ENCODE assay signal across 14 mouse cellular contexts in the genomic region with DNA sequence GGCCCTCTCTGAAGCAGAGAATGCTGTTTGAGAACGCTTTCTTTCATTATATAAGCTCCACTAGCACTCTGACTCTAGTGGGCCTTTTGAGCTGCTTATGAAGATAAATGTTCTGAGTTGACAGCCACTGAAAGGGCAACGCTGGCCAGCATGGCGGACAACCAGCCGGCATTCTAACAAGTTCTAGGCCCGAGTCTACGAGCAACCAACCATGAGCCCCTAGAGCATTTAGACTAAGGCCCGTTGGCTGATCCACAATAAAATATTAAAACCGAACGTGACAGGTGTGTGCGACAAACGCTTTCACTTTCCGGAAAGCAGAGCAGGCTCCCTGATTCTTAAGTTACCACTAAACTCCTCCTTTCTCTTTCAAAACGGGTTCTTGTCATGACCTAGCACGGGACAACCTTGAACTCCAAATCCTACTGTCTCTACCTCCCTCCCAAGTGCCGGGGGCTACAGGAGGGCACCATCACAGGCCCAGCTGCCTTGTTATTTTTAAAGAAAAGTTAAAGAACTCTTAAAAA. TPM values are rescaled to one million over a fixed set of nuclear protein-coding genes. Genes with fewer than 3 reads are reported as not detected.
A peak's percentile ranks its signal among the peaks of the same experiment; 100 is the strongest.
DNase-seq lines count a peak whose midpoint lies in the region; ATAC-seq and TF ChIP-seq lines count a peak whose summit lies in the region.
"Had no signal": no experiment of that assay in that cellular context is flagged by ENCODE, and none has a peak within 500 bp of the region (broad histone marks: within the 10 kb centered on the region; RNA-seq: fewer than 3 reads in every experiment).

No protein-coding gene starts in this region.

- no peak overlapping the region for H3K27ac ChIP-seq in midbrain, embryonic 11.5 days (ENCODE audit: low read depth, low read length)
- H3K27ac ChIP-seq in midbrain, embryonic 14.5 days (replicated peaks; ENCODE audit: low read depth, low read length) = no peak overlapping the region
- no peak overlapping the region for H3K27ac ChIP-seq in embryonic facial prominence, embryonic 14.5 days (replicated peaks; ENCODE audit: low read depth, low read length)
- H3K27ac ChIP-seq: embryonic facial prominence, embryonic 12.5 days; forebrain, embryonic 12.5 days had no signal

- H3K9me3 ChIP-seq in midbrain, embryonic 11.5 days (ENCODE audit: control insufficient read depth, low read length) = no peaks in the 10 kb centered on the region
- H3K9me3 ChIP-seq in midbrain, embryonic 14.5 days (ENCODE audit: control insufficient read depth, low read length) = no peaks in the 10 kb centered on the region
- H3K9me3 ChIP-seq in embryonic facial prominence, embryonic 14.5 days (ENCODE audit: control insufficient read depth, low read length) = no peaks in the 10 kb centered on the region
- H3K9me3 ChIP-seq: embryonic facial prominence, embryonic 12.5 days; forebrain, embryonic 12.5 days had no signal

- H3K4me2 ChIP-seq in midbrain, embryonic 11.5 days = no peak overlapping the region
- H3K4me2 ChIP-seq in midbrain, embryonic 14.5 days (ENCODE audit: low read length) = no peak overlapping the region
- no peak overlapping the region for H3K4me2 ChIP-seq in embryonic facial prominence, embryonic 14.5 days (ENCODE audit: low read depth, low read length)
- H3K4me2 ChIP-seq in myocyte (ENCODE audit: low read depth) = peak overlapping the region; percentile 94

- peaks cover 13% of the 10 kb centered on the region; the same call in 1 of the 2 replicates for H3K4me1 ChIP-seq in midbrain, embryonic 11.5 days (ENCODE audit: control insufficient read depth, insufficient read depth, low read length)
- peaks cover 7% of the 10 kb centered on the region; the same call in 1 of the 2 replicates for H3K4me1 ChIP-seq in midbrain, embryonic 14.5 days (ENCODE audit: control insufficient read depth, insufficient read depth, low read length)
- H3K4me1 ChIP-seq in embryonic facial prominence, embryonic 14.5 days (ENCODE audit: control insufficient read depth, insufficient read depth, low read length) = peaks cover 11% of the 10 kb centered on the region

- no peak overlapping the region for H3K4me3 ChIP-seq in midbrain, embryonic 11.5 days (ENCODE audit: low read depth, low read length)
- no peak overlapping the region for H3K4me3 ChIP-seq in midbrain, embryonic 14.5 days (replicated peaks; ENCODE audit: low read depth, low read length)
- no peak overlapping the region for H3K4me3 ChIP-seq in embryonic facial prominence, embryonic 14.5 days (ENCODE audit: low read depth, low read length)
- no peak overlapping the region for H3K4me3 ChIP-seq in myocyte
- H3K4me3 ChIP-seq: embryonic facial prominence, embryonic 12.5 days; forebrain, embryonic 12.5 days had no signal

- no peak overlapping the region for H3ac ChIP-seq in myocyte (ENCODE audit: control insufficient read depth, insufficient read length)

- no peak for ATAC-seq in midbrain, embryonic 11.5 days (ENCODE audit: low FRiP score)
- no peak for ATAC-seq in midbrain, embryonic 14.5 days (ENCODE audit: low FRiP score, low TSS enrichment)
- ATAC-seq in CD4-positive, CD25-positive, alpha-beta regulatory T cell, adult 4 months = peak; percentile 44
- ATAC-seq in embryonic facial prominence, embryonic 14.5 days (ENCODE audit: low read depth) = no peak
- no peak for ATAC-seq in cerebellum, adult (ENCODE audit: insufficient number of reproducible peaks, low FRiP score, low TSS enrichment)

- WGBS in midbrain, embryonic 11.5 days = 90% methylated on average over 15 of the region's 15 CpGs
- WGBS in midbrain, embryonic 14.5 days = 94% methylated on average over 15 of the region's 15 CpGs
- WGBS in embryonic facial prominence, embryonic 14.5 days = 90% methylated on average over 15 of the region's 15 CpGs

- no peak overlapping the region for H3K9ac ChIP-seq in midbrain, embryonic 11.5 days (ENCODE audit: low read length)
- no peak overlapping the region for H3K9ac ChIP-seq in midbrain, embryonic 14.5 days (replicated peaks; ENCODE audit: low read length)
- H3K9ac ChIP-seq in embryonic facial prominence, embryonic 14.5 days (ENCODE audit: low read depth, low read length) = peak overlapping the region; percentile 2; the same call in 1 of the 2 replicates
- H3K9ac ChIP-seq: forebrain, embryonic 12.5 days had no signal

- peak; percentile 77 for DNase-seq in midbrain, embryonic 11.5 days (ENCODE audit: low spot score, missing footprints)
- DNase-seq in midbrain, embryonic 14.5 days = no peak
- no peak for DNase-seq in embryonic facial prominence, embryonic 14.5 days (ENCODE audit: low spot score)
- DNase-seq in natural killer cell, adult 2 months (ENCODE audit: low spot score in 2 of 2) = no peak
- DNase-seq: cerebellum, adult 11-12 months; kidney, postnatal 4 days; lung, adult 2 months; lung, postnatal 4 days; right cerebral cortex, postnatal 14 days had no signal

- H3K27me3 ChIP-seq in midbrain, embryonic 11.5 days (ENCODE audit: control insufficient read depth, insufficient read depth, low read length) = no peaks in the 10 kb centered on the region
- H3K27me3 ChIP-seq in midbrain, embryonic 14.5 days (ENCODE audit: control insufficient read depth, insufficient read depth, low read length) = no peaks in the 10 kb centered on the region
- no peaks in the 10 kb centered on the region for H3K27me3 ChIP-seq in embryonic facial prominence, embryonic 14.5 days (replicated peaks; ENCODE audit: control insufficient read depth, insufficient read depth, low read length)
- no peaks in the 10 kb centered on the region for H3K27me3 ChIP-seq in myocyte (ENCODE audit: control insufficient read depth, insufficient read depth, insufficient read length)
- H3K27me3 ChIP-seq: embryonic facial prominence, embryonic 12.5 days; forebrain, embryonic 12.5 days had no signal

- peaks cover 54% of the 10 kb centered on the region for H3K79me2 ChIP-seq in myocyte (ENCODE audit: control insufficient read depth, insufficient read depth)

- TF ChIP-seq POLR2A in myocyte (IDR thresholded peaks at IDR 0.05; ENCODE audit: insufficient read length, low read depth) = no peak

- H3K36me3 ChIP-seq in midbrain, embryonic 11.5 days (ENCODE audit: control insufficient read depth, insufficient read depth, low read length) = no peaks in the 10 kb centered on the region
- no peaks in the 10 kb centered on the region for H3K36me3 ChIP-seq in midbrain, embryonic 14.5 days (ENCODE audit: control insufficient read depth, insufficient read depth, low read length)
- H3K36me3 ChIP-seq in embryonic facial prominence, embryonic 14.5 days (ENCODE audit: control insufficient read depth, insufficient read depth, low read length) = no peaks in the 10 kb centered on the region
- no peaks in the 10 kb centered on the region for H3K36me3 ChIP-seq in myocyte (ENCODE audit: control insufficient read depth, insufficient read depth)
- H3K36me3 ChIP-seq: embryonic facial prominence, embryonic 12.5 days; forebrain, embryonic 12.5 days had no signal

TF ChIP-seq in myocyte, 11 proteins besides CTCF, POLR2A, EP300 and RAD21:
- TF ChIP-seq MYOD1 (IDR thresholded peaks at IDR 0.05; ENCODE audit: control insufficient read depth in 1 of 3, insufficient read length in 2 of 3, low read depth in 2 of 3) (no peak), USF1 (IDR thresholded peaks at IDR 0.05; ENCODE audit: low read depth) (no peak), E2F4 (IDR thresholded peaks at IDR 0.05; ENCODE audit: insufficient read depth) (no peak), POLR2AphosphoS2 (IDR thresholded peaks at IDR 0.05; ENCODE audit: insufficient read length, low read depth) (no peak), TCF12 (IDR thresholded peaks at IDR 0.05; ENCODE audit: insufficient read depth, poor library complexity, severe bottlenecking) (no peak), REST (IDR thresholded peaks at IDR 0.05; ENCODE audit: insufficient read depth, insufficient read length) (no peak), TCF3 (IDR thresholded peaks at IDR 0.05; ENCODE audit: insufficient read length, low read depth) (no peak), SRF (IDR thresholded peaks at IDR 0.05; ENCODE audit: control insufficient read depth, insufficient read length, low read depth) (no peak), MYOG (IDR thresholded peaks at IDR 0.05; ENCODE audit: control insufficient read depth in 1 of 3, insufficient read depth in 1 of 3, insufficient read length in 2 of 3, low read depth in 2 of 3) (no peak), MAX (IDR thresholded peaks at IDR 0.05; ENCODE audit: low read depth) (no peak), CEBPB (IDR thresholded peaks at IDR 0.05; ENCODE audit: insufficient read depth, poor library complexity, severe bottlenecking) (no peak)

RNA-seq across cellular contexts. Expression of a gene that starts 2.6 kb away (rescaled TPM):
- polyA plus RNA-seq in midbrain, embryonic 11.5 days (2014; fragmentation: Nextera tagmentation; extraction: Ambion mirVana) = 80.7 and 83.0 TPM in 2 replicates
- polyA plus RNA-seq in midbrain, embryonic 14.5 days (2014; fragmentation: Nextera tagmentation; extraction: Ambion mirVana) = 54.0 and 73.8 TPM in 2 replicates
- 10 to 100 TPM; 22.7 to 26.5 TPM for polyA plus RNA-seq in CD4-positive, CD25-positive, alpha-beta regulatory T cell, adult 4 months (2017; shearing (Covaris generic))
- 71.2 and 74.1 TPM in 2 replicates for polyA plus RNA-seq in embryonic facial prominence, embryonic 14.5 days (2014; fragmentation: Nextera tagmentation; extraction: Ambion mirVana)
- 24.3 TPM for polyA plus RNA-seq in myocyte (2012; fragmentation: generic; extraction: Trizol)

RNA-seq across cellular contexts. Expression of a gene that starts 32.5 kb away (rescaled TPM):
- polyA plus RNA-seq in midbrain, embryonic 11.5 days (2014; fragmentation: Nextera tagmentation; extraction: Ambion mirVana) = 0.33 and 0.57 TPM in 2 replicates
- 0.90 and 1.2 TPM in 2 replicates for polyA plus RNA-seq in midbrain, embryonic 14.5 days (2014; fragmentation: Nextera tagmentation; extraction: Ambion mirVana)
- polyA plus RNA-seq in CD4-positive, CD25-positive, alpha-beta regulatory T cell, adult 4 months (2017; shearing (Covaris generic)) = 100 to 1,000 TPM in 1 of 2 experiments, 10 to 100 TPM in 1; 62.4 to 137 TPM
- 1.8 and 2.1 TPM in 2 replicates for polyA plus RNA-seq in embryonic facial prominence, embryonic 14.5 days (2014; fragmentation: Nextera tagmentation; extraction: Ambion mirVana)
- 0.11 TPM for polyA plus RNA-seq in myocyte (2012; fragmentation: generic; extraction: Trizol)

Comparison
In these comparisons a context has a peak if more than half of its experiments do, and no peak if none do; other contexts are left out.
1. RNA of a gene that starts 32.5 kb away (polyA plus RNA-seq): 62.4 to 137 TPM in CD4-positive, CD25-positive, alpha-beta regulatory T cell, adult 4 months; 1.8 to 2.1 TPM in embryonic facial prominence, embryonic 14.5 days, 0.90 to 1.2 TPM in midbrain, embryonic 14.5 days, 0.33 to 0.57 TPM in midbrain, embryonic 11.5 days and 0.11 TPM in myocyte (single experiment); every median in the first group is over 10 times any median in the second.